Mouse (Mus musculus): Measurements from ENCODE around the gene Taf5l. TPM values are rescaled to one million over a fixed set of nuclear protein-coding genes. Genes with fewer than 3 reads are reported as not detected.

Taf5l gene
- polyA plus RNA-seq, 1 experiment from 2014 or later, result 36.0 TPM

DNA sequence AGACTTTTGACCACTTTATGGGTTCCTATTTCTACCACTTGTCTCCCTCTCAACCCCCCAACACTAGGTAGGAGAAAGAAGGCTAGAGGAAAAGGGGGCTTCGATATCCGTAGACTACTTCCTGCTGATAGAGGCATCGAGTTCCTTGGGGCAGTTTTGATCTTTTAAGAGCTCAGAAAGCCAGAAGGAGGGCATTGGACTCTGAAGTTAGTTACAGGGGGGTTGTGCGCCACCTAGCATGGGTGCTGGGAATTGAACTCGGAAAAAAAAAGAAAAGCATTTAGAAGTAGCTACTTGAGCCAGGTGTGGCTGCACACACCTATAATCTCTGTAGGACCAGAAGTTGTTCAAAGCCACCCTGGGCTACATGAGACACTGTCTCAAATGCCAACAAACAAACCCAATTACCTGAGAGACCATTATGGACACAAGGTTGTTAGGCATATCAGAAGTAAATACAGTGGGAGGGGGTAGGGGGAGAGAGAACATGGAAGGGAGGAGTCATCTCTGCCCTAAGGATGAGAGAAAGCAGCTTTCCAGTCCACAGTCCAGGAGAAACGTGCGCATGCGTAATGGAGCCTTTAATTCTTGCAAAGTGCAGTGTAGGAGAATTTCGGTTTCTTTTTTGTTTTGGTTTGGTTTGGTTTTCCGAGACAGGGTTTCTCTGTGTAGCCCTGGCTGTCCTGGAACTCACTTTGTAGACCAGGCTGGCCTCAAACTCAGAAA, 71.0 kb downstream of the Taf5l start:
- peak overlapping the region; percentile 99 for H3K4me2 ChIP-seq (replicated peaks)
- peaks cover 15% of the 10 kb centered on the region for H3K4me1 ChIP-seq
- peaks cover 35% of the 10 kb centered on the region for H3K36me3 ChIP-seq
- no peak for ATAC-seq (ENCODE audit: low FRiP score, low read depth)
- peak overlapping the region; percentile 87 for H3K9ac ChIP-seq (replicated peaks)
- H3K4me3 ChIP-seq, result peak overlapping the region; percentile 90
- H3K27me3 ChIP-seq, result no peaks in the 10 kb centered on the region
- WGBS, result 34% methylated on average over 10 of the region's 10 CpGs
- no peaks in the 10 kb centered on the region for H3K9me3 ChIP-seq
- H3K27ac ChIP-seq (replicated peaks), result peak overlapping the region; percentile 71; the same call in 1 of the 2 replicates

DNA sequence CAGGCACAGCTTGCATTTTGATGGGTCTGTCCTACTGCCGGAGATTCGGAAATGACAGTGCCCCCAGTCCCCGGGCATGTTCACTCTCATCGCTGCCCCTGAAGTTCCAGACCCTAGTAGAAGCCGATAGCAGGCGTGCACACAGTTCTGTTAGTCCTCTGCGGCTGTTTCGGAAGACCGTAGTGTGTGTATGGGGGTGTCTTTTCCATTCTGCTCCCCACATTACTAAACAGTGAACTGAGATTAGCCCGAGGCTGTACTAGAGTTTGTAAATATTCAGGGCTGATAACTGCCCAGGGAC, 71.6 kb downstream of the Taf5l start:
- no peaks in the 10 kb centered on the region for H3K27me3 ChIP-seq
- peak overlapping the region; percentile 90 for H3K4me3 ChIP-seq
- peaks cover 34% of the 10 kb centered on the region for H3K36me3 ChIP-seq
- H3K9ac ChIP-seq (replicated peaks), result peak overlapping the region; percentile 87
- peak overlapping the region; percentile 71 for H3K27ac ChIP-seq (replicated peaks)
- H3K4me1 ChIP-seq, result peaks cover 15% of the 10 kb centered on the region
- WGBS, result 4% methylated on average over 10 of the region's 10 CpGs
- peak; percentile 36; the same call in 1 of the 2 replicates for ATAC-seq (ENCODE audit: low FRiP score, low read depth)
- no peaks in the 10 kb centered on the region for H3K9me3 ChIP-seq
- H3K4me2 ChIP-seq (replicated peaks), result peak overlapping the region; percentile 99

DNA sequence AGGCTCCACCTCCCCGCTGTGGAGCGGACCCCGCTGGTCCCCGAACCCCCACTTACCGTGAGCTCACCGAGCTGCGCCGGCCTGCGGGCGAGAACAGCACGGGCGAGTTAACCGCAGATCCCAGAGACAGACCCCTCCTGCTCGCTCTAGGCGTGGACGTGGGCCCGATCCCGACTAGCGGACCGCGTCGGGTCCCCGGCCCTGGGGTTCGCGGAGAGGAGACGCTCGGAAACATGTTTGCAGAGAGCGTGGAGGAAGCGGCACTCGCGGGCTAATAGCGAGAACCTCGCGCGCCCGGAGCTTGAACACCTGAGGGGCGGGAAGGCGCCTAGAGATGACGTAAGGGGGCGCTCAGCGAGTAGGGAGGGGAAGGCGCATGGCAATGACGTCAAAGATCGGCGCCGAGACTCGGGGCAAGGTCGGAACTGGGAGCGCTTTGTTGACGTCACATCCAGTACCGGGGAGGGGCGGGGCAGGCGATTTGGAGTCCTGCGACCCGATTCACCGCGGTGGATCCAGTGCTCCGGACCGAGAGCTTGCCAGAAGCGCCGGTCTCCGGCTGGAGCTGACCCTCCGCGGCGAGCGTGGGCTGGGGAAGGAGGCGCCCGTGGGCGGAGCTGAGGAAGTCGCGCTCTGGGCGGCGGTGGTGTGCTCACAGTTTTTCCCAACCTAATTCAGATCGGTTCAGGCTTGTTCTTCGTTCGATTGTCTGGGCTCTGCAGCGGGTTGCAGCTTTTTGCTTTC, 72.1 kb downstream of the Taf5l start, which contains the start of gene Nup133:
TSS of gene Nup133 (minus strand) at position 324 of the 744 bp plus-strand sequence.
- peak within 1 kb of the TSS; percentile 90 for H3K4me3 ChIP-seq
- under 1% methylated on average over 77 of the region's 77 CpGs for WGBS
- H3K27me3 ChIP-seq, result no peaks in the 10 kb centered on the region
- peak within 1 kb of the TSS; percentile 87 for H3K9ac ChIP-seq (replicated peaks)
- H3K9me3 ChIP-seq, result no peaks in the 10 kb centered on the region
- peaks cover 32% of the 10 kb centered on the region for H3K36me3 ChIP-seq
- peak within 1 kb of the TSS; percentile 71 for H3K27ac ChIP-seq (replicated peaks)
- ATAC-seq (ENCODE audit: low FRiP score, low read depth), result peak; percentile 85
- H3K4me1 ChIP-seq, result peaks cover 15% of the 10 kb centered on the region
- H3K4me2 ChIP-seq (replicated peaks), result peak within 1 kb of the TSS; percentile 99

MicroRNAs within 50 kb of the gene (microRNA counts, 519-probe panel; counts per million panel counts)
- microRNA mmu-miR-1967, result not detected

Small RNA genes lying within 50 kb of the gene (microRNA-seq; reads per million reads assigned to microRNA genes)
- gene Mir1967, result not detected

Other genes with a start within 250 kb of the Taf5l start
- gene Rab4a, start 215.4 kb downstream of the Taf5l start, polyA plus RNA-seq (2016; fragmentation: Nextera tagmentation; extraction: Ambion mirVana), result 55.3 and 57.8 TPM in 2 replicates
- gene Ccsap, start 161.2 kb downstream of the Taf5l start, polyA plus RNA-seq (2016; fragmentation: Nextera tagmentation; extraction: Ambion mirVana), result 9.3 and 11.0 TPM in 2 replicates
- gene Acta1, start 126.6 kb downstream of the Taf5l start, polyA plus RNA-seq (2016; fragmentation: Nextera tagmentation; extraction: Ambion mirVana), result 0.88 and 1.2 TPM in 2 replicates
- gene Nup133, start 72.1 kb downstream of the Taf5l start, polyA plus RNA-seq (2016; fragmentation: Nextera tagmentation; extraction: Ambion mirVana), result 51.8 and 52.7 TPM in 2 replicates
- 18.1 and 21.5 TPM in 2 replicates for gene Abcb10, start 38.3 kb downstream of the Taf5l start, polyA plus RNA-seq (2016; fragmentation: Nextera tagmentation; extraction: Ambion mirVana)
- gene Urb2, start 111 bp upstream of the Taf5l start, polyA plus RNA-seq (2016; fragmentation: Nextera tagmentation; extraction: Ambion mirVana), result 6.1 and 7.0 TPM in 2 replicates
- 80.7 and 86.2 TPM in 2 replicates for gene Galnt2, start 210.0 kb upstream of the Taf5l start, polyA plus RNA-seq (2016; fragmentation: Nextera tagmentation; extraction: Ambion mirVana)